16 mouse cellular contexts compared by ENCODE assay signal in genomic region chr12:13182220-13182619, GRCm38 (mm10).
A peak's percentile ranks its signal among the peaks of the same experiment; 100 is the strongest.
DNase-seq lines count a peak whose midpoint lies in the region; ATAC-seq and TF ChIP-seq lines count a peak whose summit lies in the region.
"Had no signal": no experiment of that assay in that cellular context is flagged by ENCODE, and none has a peak within 500 bp of the region (broad histone marks: within the 10 kb centered on the region; RNA-seq: fewer than 3 reads in every experiment).

No protein-coding gene starts in this region.

- 52% methylated on average over 8 of the region's 8 CpGs for WGBS in heart, embryonic 11.5 days (ENCODE audit: insufficient replicate concordance)
- 57% methylated on average over 8 of the region's 8 CpGs for WGBS in liver, embryonic 12.5 days (ENCODE audit: insufficient replicate concordance)
- 61% methylated on average over 8 of the region's 8 CpGs for WGBS in liver, postnatal 0 days (ENCODE audit: insufficient replicate concordance)

- no peak overlapping the region for H3K4me2 ChIP-seq in heart, embryonic 11.5 days
- H3K4me2 ChIP-seq in liver, embryonic 12.5 days: peak overlapping the region; percentile 74; the same call in 1 of the 2 replicates
- H3K4me2 ChIP-seq in liver, postnatal 0 days (ENCODE audit: low read depth, low read length): no peak overlapping the region
- H3K4me2 ChIP-seq: midbrain, embryonic 11.5 days had no signal

- TF ChIP-seq CTCF in liver, postnatal 0 days (IDR thresholded peaks at IDR 0.05; ENCODE audit: low read depth): no peak

- H3K36me3 ChIP-seq in heart, embryonic 11.5 days (ENCODE audit: control insufficient read depth, insufficient read depth, low read length): no peaks in the 10 kb centered on the region
- no peaks in the 10 kb centered on the region for H3K36me3 ChIP-seq in liver, embryonic 12.5 days
- no peaks in the 10 kb centered on the region for H3K36me3 ChIP-seq in liver, postnatal 0 days (replicated peaks; ENCODE audit: insufficient read depth, low read length)

- no peak overlapping the region for H3K27ac ChIP-seq in heart, embryonic 11.5 days (ENCODE audit: low read depth, low read length)
- peak overlapping the region; percentile 84; the same call in 1 of the 2 replicates for H3K27ac ChIP-seq in liver, embryonic 12.5 days
- H3K27ac ChIP-seq in liver, postnatal 0 days (ENCODE audit: low read depth): no peak overlapping the region
- H3K27ac ChIP-seq: macrophage had no signal

- H3K9me3 ChIP-seq in heart, embryonic 11.5 days (replicated peaks; ENCODE audit: control insufficient read depth, low read length): no peaks in the 10 kb centered on the region
- H3K9me3 ChIP-seq in liver, embryonic 12.5 days (replicated peaks): no peaks in the 10 kb centered on the region
- no peaks in the 10 kb centered on the region for H3K9me3 ChIP-seq in liver, postnatal 0 days (ENCODE audit: low read length)

- H3K4me1 ChIP-seq in heart, embryonic 11.5 days (ENCODE audit: control insufficient read depth, insufficient read depth, low read length): peaks cover 33% of the 10 kb centered on the region
- peaks cover 79% of the 10 kb centered on the region for H3K4me1 ChIP-seq in liver, embryonic 12.5 days
- peaks cover 17% of the 10 kb centered on the region for H3K4me1 ChIP-seq in liver, postnatal 0 days (ENCODE audit: insufficient read depth)

- peak; percentile 69 for DNase-seq in heart, adult 11 months
- DNase-seq in liver, postnatal 0 days: no peak
- peak; percentile 30 to 42 for DNase-seq in kidney, postnatal 36 days
- no peak for DNase-seq in ovary, postnatal 36 days (ENCODE audit: low spot score)
- no peak for DNase-seq in thymus, postnatal 0 days (ENCODE audit: low spot score)
- DNase-seq: adrenal gland, postnatal 10 days; cerebellum, adult 9-11 months; gastrocnemius, postnatal 10 days; heart, adult 18-20 months; thymus, postnatal 25 days had no signal

- ATAC-seq in heart, embryonic 11.5 days (replicated peaks; ENCODE audit: insufficient number of reproducible peaks, low FRiP score, low TSS enrichment): no peak
- no peak for ATAC-seq in liver, embryonic 12.5 days
- no peak for ATAC-seq in liver, postnatal 0 days
- ATAC-seq: activated CD4-positive, CD25-positive, alpha-beta regulatory T cell, adult 4 months; CD4-positive, CD25-positive, alpha-beta regulatory T cell, adult 4 months had no signal

- no peak overlapping the region for H3K9ac ChIP-seq in heart, embryonic 11.5 days (ENCODE audit: low read depth, low read length)
- H3K9ac ChIP-seq in liver, embryonic 12.5 days: peak overlapping the region; percentile 54; the same call in 1 of the 2 replicates
- no peak overlapping the region for H3K9ac ChIP-seq in liver, postnatal 0 days (replicated peaks)

- TF ChIP-seq EP300 in liver, postnatal 0 days (IDR thresholded peaks at IDR 0.05; ENCODE audit: low read depth): no peak

- no peak overlapping the region for H3K4me3 ChIP-seq in heart, embryonic 11.5 days (ENCODE audit: low read depth, low read length)
- H3K4me3 ChIP-seq in liver, embryonic 12.5 days: no peak overlapping the region
- no peak overlapping the region for H3K4me3 ChIP-seq in liver, postnatal 0 days (ENCODE audit: low read depth, low read length)

- no peaks in the 10 kb centered on the region for H3K27me3 ChIP-seq in heart, embryonic 11.5 days (ENCODE audit: control insufficient read depth, insufficient read depth, low read length)
- H3K27me3 ChIP-seq in liver, embryonic 12.5 days (replicated peaks): no peaks in the 10 kb centered on the region
- H3K27me3 ChIP-seq in liver, postnatal 0 days (ENCODE audit: insufficient read depth, low read length): no peaks in the 10 kb centered on the region

Comparison
In these comparisons a context has a peak if more than half of its experiments do, and no peak if none do; other contexts are left out.
1. DNase-seq: peak in heart, adult 11 months (single experiment) and kidney, postnatal 36 days (2 of 2); none in liver, postnatal 0 days (single experiment), ovary, postnatal 36 days (single experiment) and thymus, postnatal 0 days (single experiment).